Mouse (Mus musculus): ENCODE results near the gene Csk. TPM values are rescaled to one million over a fixed set of nuclear protein-coding genes. Genes with fewer than 3 reads are reported as not detected.

The Csk gene
- polyA plus RNA-seq, 1 experiment, result 75.0 TPM

Other genes starting within 250 kb of the Csk start
- 24.0 and 26.8 TPM in 2 replicates for gene Ppcdc, start 213.5 kb downstream of the Csk start, polyA plus RNA-seq (2012; rRNA removed)
- 52.3 and 115 TPM in 2 replicates for gene Scamp5, start 185.6 kb downstream of the Csk start, polyA plus RNA-seq (2012; rRNA removed)
- gene Rpp25, start 149.6 kb downstream of the Csk start, polyA plus RNA-seq (2012; rRNA removed), result 1.5 and 1.6 TPM in 2 replicates
- 594 and 647 TPM in 2 replicates for gene Cox5a, start 132.4 kb downstream of the Csk start, polyA plus RNA-seq (2012; rRNA removed)
- 3.0 and 4.0 TPM in 2 replicates for gene Fam219b, start 116.1 kb downstream of the Csk start, polyA plus RNA-seq (2012; rRNA removed)
- gene Mpi, start 100.9 kb downstream of the Csk start, polyA plus RNA-seq (2012; rRNA removed), result 160 and 177 TPM in 2 replicates
- 218 and 247 TPM in 2 replicates for gene Scamp2, start 92.7 kb downstream of the Csk start, polyA plus RNA-seq (2012; rRNA removed)
- gene Ulk3, start 64.2 kb downstream of the Csk start, polyA plus RNA-seq (2012; rRNA removed), result 17.1 and 26.9 TPM in 2 replicates
- not detected in 2 replicates for gene Cplx3, start 47.4 kb downstream of the Csk start, polyA plus RNA-seq (2012; rRNA removed)
- gene Lman1l, start 32.9 kb downstream of the Csk start, polyA plus RNA-seq (2012; rRNA removed), result 0.07 TPM in 1 of 2 replicates, not detected in the other
- not detected in 2 replicates for gene Cyp1a2, start 30.1 kb upstream of the Csk start, polyA plus RNA-seq (2012; rRNA removed)
- 0.04 and 0.37 TPM in 2 replicates for gene Cyp1a1, start 34.3 kb upstream of the Csk start, polyA plus RNA-seq (2012; rRNA removed)
- gene Edc3, start 54.9 kb upstream of the Csk start, polyA plus RNA-seq (2012; rRNA removed), result 10.1 and 11.6 TPM in 2 replicates
- gene Clk3, start 112.2 kb upstream of the Csk start, polyA plus RNA-seq (2012; rRNA removed), result 84.3 and 90.5 TPM in 2 replicates
- gene Arid3b, start 183.2 kb upstream of the Csk start, polyA plus RNA-seq (2012; rRNA removed), result 6.5 and 10.4 TPM in 2 replicates

Data from large intestine, adult 2 months (tissue).